Comparison of ENCODE assay signal across 9 mouse cellular contexts in the genomic region with DNA sequence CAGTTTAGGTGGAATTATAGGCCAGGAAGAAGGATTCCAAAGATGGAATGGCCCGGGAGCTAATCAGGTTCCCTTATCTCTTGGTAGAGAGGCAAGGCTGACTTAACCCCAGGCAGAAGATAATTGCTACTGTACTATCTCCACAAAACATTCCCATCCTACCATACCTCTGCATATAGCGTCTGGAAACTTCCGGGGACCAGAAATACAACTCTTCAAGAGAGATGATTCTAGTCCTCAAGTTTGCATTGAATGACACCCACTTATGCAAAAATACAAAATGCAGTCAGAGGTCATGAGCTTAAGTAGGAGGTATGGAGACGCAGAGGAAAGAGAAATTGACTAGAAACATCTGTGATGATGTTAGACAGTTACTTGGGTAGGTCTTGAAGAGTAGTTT. TPM values are rescaled to one million over a fixed set of nuclear protein-coding genes. Genes with fewer than 3 reads are reported as not detected.
A peak's percentile ranks its signal among the peaks of the same experiment; 100 is the strongest.
DNase-seq lines count a peak whose midpoint lies in the region; ATAC-seq and TF ChIP-seq lines count a peak whose summit lies in the region.
"Had no signal": no experiment of that assay in that cellular context is flagged by ENCODE, and none has a peak within 500 bp of the region (broad histone marks: within the 10 kb centered on the region; RNA-seq: fewer than 3 reads in every experiment).

No protein-coding gene starts in this region.

- TF ChIP-seq CTCF in forebrain, postnatal 0 days (IDR thresholded peaks at IDR 0.05; ENCODE audit: low read depth): no peak

- H3K4me1 ChIP-seq in forebrain, embryonic 11.5 days (replicated peaks; ENCODE audit: control insufficient read depth, insufficient read depth, low read length): peaks cover 4% of the 10 kb centered on the region; the same call in 1 of the 2 replicates
- H3K4me1 ChIP-seq in forebrain, postnatal 0 days (ENCODE audit: insufficient read depth): peaks cover 5% of the 10 kb centered on the region
- H3K4me1 ChIP-seq in megakaryocyte, embryonic 14.5 days: peaks cover 68% of the 10 kb centered on the region
- H3K4me1 ChIP-seq in stomach, embryonic 15.5 days: peaks cover 9% of the 10 kb centered on the region; the same call in 1 of the 2 replicates

- intact Hi-C loops in left cerebral cortex, postnatal 36 days (cut with DNase I): no loop called here

- H3K36me3 ChIP-seq in forebrain, embryonic 11.5 days (ENCODE audit: control insufficient read depth, insufficient read depth, low read length): no peaks in the 10 kb centered on the region
- peaks cover 7% of the 10 kb centered on the region; the same call in 1 of the 2 replicates for H3K36me3 ChIP-seq in forebrain, postnatal 0 days (ENCODE audit: insufficient read depth)
- peaks cover 44% of the 10 kb centered on the region for H3K36me3 ChIP-seq in megakaryocyte, embryonic 14.5 days (replicated peaks; ENCODE audit: low read length)
- H3K36me3 ChIP-seq in stomach, embryonic 15.5 days: no peaks in the 10 kb centered on the region; the same call in 1 of the 2 replicates

- H3K27me3 ChIP-seq in forebrain, embryonic 11.5 days (ENCODE audit: control insufficient read depth, insufficient read depth, low read length): no peaks in the 10 kb centered on the region
- no peaks in the 10 kb centered on the region for H3K27me3 ChIP-seq in forebrain, postnatal 0 days (ENCODE audit: insufficient read depth, low read length)
- H3K27me3 ChIP-seq in megakaryocyte, embryonic 14.5 days (replicated peaks): no peaks in the 10 kb centered on the region
- no peaks in the 10 kb centered on the region for H3K27me3 ChIP-seq in stomach, embryonic 15.5 days (replicated peaks)

- H3K27ac ChIP-seq in forebrain, embryonic 11.5 days (ENCODE audit: low read depth, low read length): no peak overlapping the region
- no peak overlapping the region for H3K27ac ChIP-seq in forebrain, postnatal 0 days (ENCODE audit: low read depth, low read length)
- no peak overlapping the region for H3K27ac ChIP-seq in stomach, embryonic 15.5 days

- DNase-seq in forebrain, embryonic 11.5 days (ENCODE audit: low spot score): no peak
- DNase-seq in forebrain, postnatal 0 days: no peak
- peak; percentile 34 for DNase-seq in liver
- no peak for DNase-seq in cerebellum, adult 8-10 months
- no peak for DNase-seq in left cerebral cortex, postnatal 36 days (ENCODE audit: low spot score in 2 of 2)
- DNase-seq: cerebellum, postnatal 10 days had no signal

- no peak overlapping the region for H3K9ac ChIP-seq in forebrain, embryonic 11.5 days (ENCODE audit: low read length)
- H3K9ac ChIP-seq in forebrain, postnatal 0 days: no peak overlapping the region
- H3K9ac ChIP-seq in stomach, embryonic 15.5 days: no peak overlapping the region

- no peaks in the 10 kb centered on the region for H3K9me3 ChIP-seq in forebrain, embryonic 11.5 days (ENCODE audit: control insufficient read depth, low read length)
- no peaks in the 10 kb centered on the region for H3K9me3 ChIP-seq in forebrain, postnatal 0 days (ENCODE audit: low read length)
- H3K9me3 ChIP-seq in megakaryocyte, embryonic 14.5 days: no peaks in the 10 kb centered on the region
- no peaks in the 10 kb centered on the region for H3K9me3 ChIP-seq in stomach, embryonic 15.5 days

- 93% methylated on average over 4 of the region's 4 CpGs for WGBS in forebrain, embryonic 11.5 days
- WGBS in forebrain, postnatal 0 days: 96% methylated on average over 4 of the region's 4 CpGs
- WGBS in stomach, embryonic 15.5 days: 84% methylated on average over 4 of the region's 4 CpGs

- peak overlapping the region; percentile 82; the same call in 1 of the 2 replicates for H3K4me2 ChIP-seq in forebrain, embryonic 11.5 days (ENCODE audit: low read depth, low read length, severe bottlenecking)
- no peak overlapping the region; the same call in 1 of the 2 replicates for H3K4me2 ChIP-seq in forebrain, postnatal 0 days (ENCODE audit: low read depth)
- peak overlapping the region; percentile 79 for H3K4me2 ChIP-seq in stomach, embryonic 15.5 days

- ATAC-seq in forebrain, embryonic 11.5 days (replicated peaks; ENCODE audit: low FRiP score): no peak
- ATAC-seq in forebrain, postnatal 0 days: no peak
- no peak for ATAC-seq in megakaryocyte, adult 5-6 weeks (ENCODE audit: poor library complexity, severe bottlenecking)
- no peak for ATAC-seq in stomach, embryonic 15.5 days (ENCODE audit: insufficient read depth, low FRiP score, low read depth)

- H3K4me3 ChIP-seq in forebrain, embryonic 11.5 days (ENCODE audit: low read depth, low read length): no peak overlapping the region
- no peak overlapping the region for H3K4me3 ChIP-seq in forebrain, postnatal 0 days (ENCODE audit: low read depth, low read length)
- H3K4me3 ChIP-seq in megakaryocyte, embryonic 14.5 days (replicated peaks): peak overlapping the region; percentile 95
- peak overlapping the region; percentile 78; the same call in 1 of the 2 replicates for H3K4me3 ChIP-seq in stomach, embryonic 15.5 days (replicated peaks)

RNA-seq across cellular contexts. Expression of a gene that starts 1.5 kb away (rescaled TPM):
- polyA plus RNA-seq in forebrain, embryonic 11.5 days (2014; fragmentation: Nextera tagmentation; extraction: Ambion mirVana): 149 and 161 TPM in 2 replicates
- total RNA-seq in forebrain, postnatal 0 days (2014; rRNA removed): 33.0 and 46.2 TPM in 2 replicates
- polyA plus RNA-seq in forebrain, postnatal 0 days (2015; fragmentation: Nextera tagmentation; extraction: Ambion mirVana): 60.7 and 67.7 TPM in 2 replicates
- 8.6 and 26.5 TPM in 2 replicates for polyA plus RNA-seq in megakaryocyte, embryonic 14.5 days (2012; ENCODE audit: insufficient read depth, low replicate concordance)
- 383 and 455 TPM in 2 replicates for total RNA-seq in megakaryocyte, adult 5-6 weeks (2015)
- total RNA-seq in megakaryocyte, adult 5-6 weeks (2017): 259 and 261 TPM in 2 replicates
- 170 and 180 TPM in 2 replicates for polyA plus RNA-seq in stomach, embryonic 15.5 days (2015; fragmentation: Nextera tagmentation; extraction: Ambion mirVana)
- total RNA-seq in left cerebral cortex, postnatal 36 days (2021): 10 to 100 TPM; 26.4 to 28.0 TPM

RNA-seq across cellular contexts. Expression of a gene that starts 1.5 kb away (rescaled TPM):
- polyA plus RNA-seq in forebrain, embryonic 11.5 days (2014; fragmentation: Nextera tagmentation; extraction: Ambion mirVana): 140 TPM in 2 replicates
- 59.8 and 66.9 TPM in 2 replicates for total RNA-seq in forebrain, postnatal 0 days (2014; rRNA removed)
- polyA plus RNA-seq in forebrain, postnatal 0 days (2015; fragmentation: Nextera tagmentation; extraction: Ambion mirVana): 42.8 and 51.5 TPM in 2 replicates
- polyA plus RNA-seq in megakaryocyte, embryonic 14.5 days (2012; ENCODE audit: insufficient read depth, low replicate concordance): 89.5 and 105 TPM in 2 replicates
- 104 and 105 TPM in 2 replicates for total RNA-seq in megakaryocyte, adult 5-6 weeks (2015)
- total RNA-seq in megakaryocyte, adult 5-6 weeks (2017): 203 and 217 TPM in 2 replicates
- 124 and 129 TPM in 2 replicates for polyA plus RNA-seq in stomach, embryonic 15.5 days (2015; fragmentation: Nextera tagmentation; extraction: Ambion mirVana)
- 10 to 100 TPM; 71.1 to 76.1 TPM for total RNA-seq in left cerebral cortex, postnatal 36 days (2021)

RNA-seq across cellular contexts. Expression of a gene that starts 30.1 kb away (rescaled TPM):
- polyA plus RNA-seq in forebrain, embryonic 11.5 days (2014; fragmentation: Nextera tagmentation; extraction: Ambion mirVana): 8.7 and 9.0 TPM in 2 replicates
- 1.9 and 3.4 TPM in 2 replicates for total RNA-seq in forebrain, postnatal 0 days (2014; rRNA removed)
- polyA plus RNA-seq in forebrain, postnatal 0 days (2015; fragmentation: Nextera tagmentation; extraction: Ambion mirVana): 1.5 and 1.8 TPM in 2 replicates
- 0.96 and 1.2 TPM in 2 replicates for polyA plus RNA-seq in megakaryocyte, embryonic 14.5 days (2012; ENCODE audit: insufficient read depth, low replicate concordance)
- 1.6 and 4.4 TPM in 2 replicates for total RNA-seq in megakaryocyte, adult 5-6 weeks (2015)
- 2.6 and 4.0 TPM in 2 replicates for total RNA-seq in megakaryocyte, adult 5-6 weeks (2017)
- 6.8 and 10.1 TPM in 2 replicates for polyA plus RNA-seq in stomach, embryonic 15.5 days (2015; fragmentation: Nextera tagmentation; extraction: Ambion mirVana)
- total RNA-seq in left cerebral cortex, postnatal 36 days (2021): 1 to 10 TPM; 2.4 to 3.6 TPM

RNA-seq across cellular contexts. Expression of a gene that starts 58.4 kb away (rescaled TPM):
- polyA plus RNA-seq in forebrain, embryonic 11.5 days (2014; fragmentation: Nextera tagmentation; extraction: Ambion mirVana): 1.6 and 2.7 TPM in 2 replicates
- 4.0 and 5.8 TPM in 2 replicates for total RNA-seq in forebrain, postnatal 0 days (2014; rRNA removed)
- 7.3 and 7.5 TPM in 2 replicates for polyA plus RNA-seq in forebrain, postnatal 0 days (2015; fragmentation: Nextera tagmentation; extraction: Ambion mirVana)
- polyA plus RNA-seq in megakaryocyte, embryonic 14.5 days (2012; ENCODE audit: insufficient read depth, low replicate concordance): 0.16 TPM in 1 of 2 replicates, not detected in the other
- total RNA-seq in megakaryocyte, adult 5-6 weeks (2015): 0.21 TPM in 1 of 2 replicates, not detected in the other
- total RNA-seq in megakaryocyte, adult 5-6 weeks (2017): 0.37 and 0.77 TPM in 2 replicates
- 2.2 and 4.6 TPM in 2 replicates for polyA plus RNA-seq in stomach, embryonic 15.5 days (2015; fragmentation: Nextera tagmentation; extraction: Ambion mirVana)
- total RNA-seq in left cerebral cortex, postnatal 36 days (2021): 1 to 10 TPM; 3.3 to 4.1 TPM

Comparison
In these comparisons a context has a peak if more than half of its experiments do, and no peak if none do; other contexts are left out.
1. H3K4me3 ChIP-seq: peak in megakaryocyte, embryonic 14.5 days (single experiment) and stomach, embryonic 15.5 days (single experiment); none in forebrain, embryonic 11.5 days (single experiment) and forebrain, postnatal 0 days (single experiment).